Mouse (Mus musculus): ENCODE measurements around the gene Mmachc. TPM values are rescaled to one million over a fixed set of nuclear protein-coding genes. Genes with fewer than 3 reads are reported as not detected.
"Not testable (repeated sequence)": the region's sequence is repeated elsewhere in the genome, so short reads cannot be mapped to it uniquely, and the experiment has no call there.

The Mmachc gene
- polyA plus RNA-seq, 1 experiment from 2014 or later: 22.6 TPM

GRCm38 (mm10) chr4:116660829-116661228 is 47.4 kb downstream of the Mmachc start:
- Histone ChIP-seq H3K27me3 (replicated peaks; ENCODE audit: control insufficient read depth, insufficient read depth, low read length) (no peaks in the 10 kb centered on the region; the same call in 1 of the 2 replicates), H3K9ac (ENCODE audit: low read depth, low read length) (no peak overlapping the region), H3K4me3 (ENCODE audit: low read length) (no peak overlapping the region), H3K4me1 (ENCODE audit: control insufficient read depth, insufficient read depth, low read depth, low read length) (no peaks in the 10 kb centered on the region), H3K36me3 (ENCODE audit: control insufficient read depth, insufficient read depth, low read length) (no peaks in the 10 kb centered on the region), H3K4me2 (ENCODE audit: low read length) (no peak overlapping the region), H3K9me3 (ENCODE audit: control insufficient read depth, low read length) (no peaks in the 10 kb centered on the region), H3K27ac (ENCODE audit: low read depth, low read length) (no peak overlapping the region)
- whole genome bisulfite sequencing: 77% methylated on average over 6 of the region's 6 CpGs
- no peak for ATAC-seq

- not testable (repeated sequence) for H3K9ac ChIP-seq (ENCODE audit: low read depth, low read length); H3K4me2 ChIP-seq (ENCODE audit: low read length); H3K4me3 ChIP-seq (ENCODE audit: low read length); H3K9me3 ChIP-seq (ENCODE audit: control insufficient read depth, low read length); H3K27ac ChIP-seq (ENCODE audit: low read depth, low read length); H3K4me1 ChIP-seq (ENCODE audit: control insufficient read depth, insufficient read depth, low read depth, low read length); H3K27me3 ChIP-seq (replicated peaks; ENCODE audit: control insufficient read depth, insufficient read depth, low read length); H3K36me3 ChIP-seq (ENCODE audit: control insufficient read depth, insufficient read depth, low read length); ATAC-seq
- WGBS: 92% methylated on average over 6 of the region's 6 CpGs
These were observed 48.3 kb downstream of the Mmachc start for GRCm38 (mm10) chr4:116659916-116660315.

- Histone ChIP-seq H3K4me3 (ENCODE audit: low read length) (no peak overlapping the region), H3K27ac (ENCODE audit: low read depth, low read length) (no peak overlapping the region), H3K36me3 (ENCODE audit: control insufficient read depth, insufficient read depth, low read length) (no peaks in the 10 kb centered on the region), H3K9me3 (ENCODE audit: control insufficient read depth, low read length) (no peaks in the 10 kb centered on the region), H3K27me3 (replicated peaks; ENCODE audit: control insufficient read depth, insufficient read depth, low read length) (no peaks in the 10 kb centered on the region; the same call in 1 of the 2 replicates), H3K4me2 (ENCODE audit: low read length) (no peak overlapping the region), H3K9ac (ENCODE audit: low read depth, low read length) (no peak overlapping the region), H3K4me1 (ENCODE audit: control insufficient read depth, insufficient read depth, low read depth, low read length) (no peaks in the 10 kb centered on the region)
- 46% methylated on average over 2 of the region's 2 CpGs for WGBS
- no peak for ATAC-seq
These were observed 48.7 kb downstream of the Mmachc start for GRCm38 (mm10) chr4:116659474-116659873.

GRCm38 (mm10) chr4:116657971-116658370 is 50.2 kb downstream of the Mmachc start:
- Histone ChIP-seq H3K9ac (ENCODE audit: low read depth, low read length) (no peak overlapping the region), H3K27me3 (replicated peaks; ENCODE audit: control insufficient read depth, insufficient read depth, low read length) (no peaks in the 10 kb centered on the region; the same call in 1 of the 2 replicates), H3K4me3 (ENCODE audit: low read length) (no peak overlapping the region), H3K36me3 (ENCODE audit: control insufficient read depth, insufficient read depth, low read length) (no peaks in the 10 kb centered on the region), H3K27ac (ENCODE audit: low read depth, low read length) (no peak overlapping the region), H3K9me3 (ENCODE audit: control insufficient read depth, low read length) (no peaks in the 10 kb centered on the region), H3K4me1 (ENCODE audit: control insufficient read depth, insufficient read depth, low read depth, low read length) (no peaks in the 10 kb centered on the region), H3K4me2 (ENCODE audit: low read length) (no peak overlapping the region)
- 53% methylated on average over 3 of the region's 3 CpGs for WGBS
- no peak for ATAC-seq

- Histone ChIP-seq H3K9me3 (ENCODE audit: control insufficient read depth, low read length) (no peaks in the 10 kb centered on the region), H3K9ac (ENCODE audit: low read depth, low read length) (no peak overlapping the region), H3K27ac (ENCODE audit: low read depth, low read length) (no peak overlapping the region), H3K4me1 (ENCODE audit: control insufficient read depth, insufficient read depth, low read depth, low read length) (no peaks in the 10 kb centered on the region; the same call in none of the 2 replicates), H3K36me3 (ENCODE audit: control insufficient read depth, insufficient read depth, low read length) (no peaks in the 10 kb centered on the region), H3K27me3 (replicated peaks; ENCODE audit: control insufficient read depth, insufficient read depth, low read length) (no peaks in the 10 kb centered on the region; the same call in 1 of the 2 replicates), H3K4me2 (ENCODE audit: low read length) (no peak overlapping the region), H3K4me3 (ENCODE audit: low read length) (no peak overlapping the region)
- 78% methylated on average over 3 of the region's 3 CpGs for WGBS
- no peak for ATAC-seq
These were observed 52.5 kb downstream of the Mmachc start for GRCm38 (mm10) chr4:116655658-116656057.

GRCm38 (mm10) chr4:116655100-116655499 is 53.1 kb downstream of the Mmachc start:
- H3K4me2 ChIP-seq (ENCODE audit: low read length): no peak overlapping the region
- no peak overlapping the region for H3K4me3 ChIP-seq (ENCODE audit: low read length)
- WGBS: 72% methylated on average over 2 of the region's 2 CpGs
- peaks cover 3% of the 10 kb centered on the region for H3K4me1 ChIP-seq (ENCODE audit: control insufficient read depth, insufficient read depth, low read depth, low read length)
- H3K36me3 ChIP-seq (ENCODE audit: control insufficient read depth, insufficient read depth, low read length): no peaks in the 10 kb centered on the region
- no peaks in the 10 kb centered on the region for H3K9me3 ChIP-seq (ENCODE audit: control insufficient read depth, low read length)
- H3K9ac ChIP-seq (ENCODE audit: low read depth, low read length): no peak overlapping the region
- ATAC-seq: no peak
- H3K27ac ChIP-seq (ENCODE audit: low read depth, low read length): no peak overlapping the region
- no peaks in the 10 kb centered on the region; the same call in 1 of the 2 replicates for H3K27me3 ChIP-seq (replicated peaks; ENCODE audit: control insufficient read depth, insufficient read depth, low read length)

- WGBS: 91% methylated on average over 6 of the region's 6 CpGs
- H3K4me1 ChIP-seq (ENCODE audit: control insufficient read depth, insufficient read depth, low read depth, low read length): peaks cover 16% of the 10 kb centered on the region
- H3K36me3 ChIP-seq (ENCODE audit: control insufficient read depth, insufficient read depth, low read length): no peaks in the 10 kb centered on the region
- H3K27ac ChIP-seq (ENCODE audit: low read depth, low read length): no peak overlapping the region
- no peaks in the 10 kb centered on the region; the same call in 1 of the 2 replicates for H3K27me3 ChIP-seq (replicated peaks; ENCODE audit: control insufficient read depth, insufficient read depth, low read length)
- no peak for ATAC-seq
- H3K4me2 ChIP-seq (ENCODE audit: low read length): no peak overlapping the region
- H3K4me3 ChIP-seq (ENCODE audit: low read length): no peak overlapping the region
- H3K9me3 ChIP-seq (ENCODE audit: control insufficient read depth, low read length): no peaks in the 10 kb centered on the region
- no peak overlapping the region for H3K9ac ChIP-seq (ENCODE audit: low read depth, low read length)
These were observed 55.0 kb downstream of the Mmachc start for GRCm38 (mm10) chr4:116653228-116653627.

Other genes with a start within 250 kb of the Mmachc start
- 32.2 and 40.4 TPM in 2 replicates for gene Mast2, start 244.2 kb downstream of the Mmachc start, polyA plus RNA-seq (2015; fragmentation: Nextera tagmentation; extraction: Ambion mirVana)
- 12.9 and 13.0 TPM in 2 replicates for gene Ipp, start 200.9 kb downstream of the Mmachc start, polyA plus RNA-seq (2015; fragmentation: Nextera tagmentation; extraction: Ambion mirVana)
- gene Tmem69, start 152.5 kb downstream of the Mmachc start, polyA plus RNA-seq (2015; fragmentation: Nextera tagmentation; extraction: Ambion mirVana): 20.1 and 22.2 TPM in 2 replicates
- 12.1 and 14.6 TPM in 2 replicates for gene Gpbp1l1, start 150.7 kb downstream of the Mmachc start, polyA plus RNA-seq (2015; fragmentation: Nextera tagmentation; extraction: Ambion mirVana)
- 4.0 and 5.6 TPM in 2 replicates for gene Ccdc17, start 111.8 kb downstream of the Mmachc start, polyA plus RNA-seq (2015; fragmentation: Nextera tagmentation; extraction: Ambion mirVana)
- gene Nasp, start 80.5 kb downstream of the Mmachc start, polyA plus RNA-seq (2015; fragmentation: Nextera tagmentation; extraction: Ambion mirVana): 80.6 and 88.1 TPM in 2 replicates
- gene Akr1a1, start 56.7 kb downstream of the Mmachc start, polyA plus RNA-seq (2015; fragmentation: Nextera tagmentation; extraction: Ambion mirVana): 763 and 799 TPM in 2 replicates
- 466 and 468 TPM in 2 replicates for gene Prdx1, start 22.9 kb downstream of the Mmachc start, polyA plus RNA-seq (2015; fragmentation: Nextera tagmentation; extraction: Ambion mirVana)
- 8.0 and 11.2 TPM in 2 replicates for gene Ccdc163, start 103 bp upstream of the Mmachc start, polyA plus RNA-seq (2015; fragmentation: Nextera tagmentation; extraction: Ambion mirVana)
- gene Tesk2, start 12.5 kb upstream of the Mmachc start, polyA plus RNA-seq (2015; fragmentation: Nextera tagmentation; extraction: Ambion mirVana): 3.0 and 3.1 TPM in 2 replicates
- 29.6 and 30.1 TPM in 2 replicates for gene Toe1, start 99.2 kb upstream of the Mmachc start, polyA plus RNA-seq (2015; fragmentation: Nextera tagmentation; extraction: Ambion mirVana)
- 6.8 and 9.1 TPM in 2 replicates for gene Mutyh, start 99.3 kb upstream of the Mmachc start, polyA plus RNA-seq (2015; fragmentation: Nextera tagmentation; extraction: Ambion mirVana)
- 2.1 and 2.3 TPM in 2 replicates for gene Hpdl, start 113.3 kb upstream of the Mmachc start, polyA plus RNA-seq (2015; fragmentation: Nextera tagmentation; extraction: Ambion mirVana)
- gene Zswim5, start 169.0 kb upstream of the Mmachc start, polyA plus RNA-seq (2015; fragmentation: Nextera tagmentation; extraction: Ambion mirVana): 4.1 and 4.8 TPM in 2 replicates